Mouse (Mus musculus): ENCODE results near the gene Fam166b. TPM values are rescaled to one million over a fixed set of nuclear protein-coding genes. Genes with fewer than 3 reads are reported as not detected.

Gene Fam166b
- polyA plus RNA-seq, 1 experiment from 2014 or later: 0.87 TPM

DNA sequence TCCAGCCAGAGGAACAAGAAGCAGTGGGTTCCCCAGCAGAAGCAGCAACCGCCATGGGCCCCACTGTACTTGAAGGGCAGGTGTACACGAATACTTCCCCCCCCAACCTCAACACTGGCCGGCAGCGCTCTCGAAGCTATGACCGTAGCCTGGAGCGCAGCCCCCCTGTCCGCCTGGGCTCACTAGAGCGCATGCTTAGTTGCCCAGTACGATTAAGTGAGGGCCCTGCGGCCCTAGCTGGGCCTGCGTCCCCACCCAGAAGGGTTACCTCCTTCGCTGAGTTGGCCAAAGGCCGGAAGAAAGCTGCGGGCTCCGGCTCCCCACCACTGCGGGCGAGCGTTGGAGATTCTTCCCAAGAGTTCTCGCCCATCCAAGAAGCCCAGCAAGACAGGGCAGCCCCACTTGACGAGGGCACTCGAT lies 12.9 kb downstream of the Fam166b start:
- Histone ChIP-seq H3K9me3 (ENCODE audit: control insufficient read depth, low read length) (no peaks in the 10 kb centered on the region), H3K4me2 (ENCODE audit: low read depth, low read length) (no peak overlapping the region), H3K36me3 (ENCODE audit: control insufficient read depth, insufficient read depth, low read length) (peaks cover 20% of the 10 kb centered on the region), H3K27ac (ENCODE audit: low read length) (no peak overlapping the region), H3K4me3 (ENCODE audit: low read length) (no peak overlapping the region), H3K27me3 (ENCODE audit: control insufficient read depth, insufficient read depth, low read depth, low read length) (no peaks in the 10 kb centered on the region), H3K9ac (ENCODE audit: low read length) (no peak overlapping the region), H3K4me1 (replicated peaks; ENCODE audit: control insufficient read depth, insufficient read depth, low read length) (peaks cover 34% of the 10 kb centered on the region)
- no peak for ATAC-seq (ENCODE audit: low read depth)
- WGBS: 95% methylated on average over 22 of the region's 22 CpGs

GRCm38 (mm10) chr4:43415221-43416070 lies 13.5 kb downstream of the Fam166b start:
- Histone ChIP-seq H3K4me2 (ENCODE audit: low read depth, low read length) (no peak overlapping the region), H3K9me3 (ENCODE audit: control insufficient read depth, low read length) (no peaks in the 10 kb centered on the region), H3K27ac (ENCODE audit: low read length) (no peak overlapping the region), H3K4me3 (ENCODE audit: low read length) (no peak overlapping the region), H3K27me3 (ENCODE audit: control insufficient read depth, insufficient read depth, low read depth, low read length) (no peaks in the 10 kb centered on the region), H3K36me3 (ENCODE audit: control insufficient read depth, insufficient read depth, low read length) (peaks cover 20% of the 10 kb centered on the region), H3K9ac (ENCODE audit: low read length) (no peak overlapping the region), H3K4me1 (replicated peaks; ENCODE audit: control insufficient read depth, insufficient read depth, low read length) (peaks cover 34% of the 10 kb centered on the region)
- WGBS: 90% methylated on average over 29 of the region's 29 CpGs
- ATAC-seq (ENCODE audit: low read depth): no peak

GRCm38 (mm10) chr4:43414761-43415160 lies 14.2 kb downstream of the Fam166b start:
- Histone ChIP-seq H3K9me3 (ENCODE audit: control insufficient read depth, low read length) (no peaks in the 10 kb centered on the region), H3K27ac (ENCODE audit: low read length) (no peak overlapping the region), H3K4me1 (replicated peaks; ENCODE audit: control insufficient read depth, insufficient read depth, low read length) (peaks cover 29% of the 10 kb centered on the region), H3K4me2 (ENCODE audit: low read depth, low read length) (no peak overlapping the region), H3K9ac (ENCODE audit: low read length) (no peak overlapping the region), H3K36me3 (ENCODE audit: control insufficient read depth, insufficient read depth, low read length) (peaks cover 20% of the 10 kb centered on the region), H3K27me3 (ENCODE audit: control insufficient read depth, insufficient read depth, low read depth, low read length) (no peaks in the 10 kb centered on the region), H3K4me3 (ENCODE audit: low read length) (no peak overlapping the region)
- 86% methylated on average over 12 of the region's 14 CpGs for WGBS
- no peak for ATAC-seq (ENCODE audit: low read depth)

DNA sequence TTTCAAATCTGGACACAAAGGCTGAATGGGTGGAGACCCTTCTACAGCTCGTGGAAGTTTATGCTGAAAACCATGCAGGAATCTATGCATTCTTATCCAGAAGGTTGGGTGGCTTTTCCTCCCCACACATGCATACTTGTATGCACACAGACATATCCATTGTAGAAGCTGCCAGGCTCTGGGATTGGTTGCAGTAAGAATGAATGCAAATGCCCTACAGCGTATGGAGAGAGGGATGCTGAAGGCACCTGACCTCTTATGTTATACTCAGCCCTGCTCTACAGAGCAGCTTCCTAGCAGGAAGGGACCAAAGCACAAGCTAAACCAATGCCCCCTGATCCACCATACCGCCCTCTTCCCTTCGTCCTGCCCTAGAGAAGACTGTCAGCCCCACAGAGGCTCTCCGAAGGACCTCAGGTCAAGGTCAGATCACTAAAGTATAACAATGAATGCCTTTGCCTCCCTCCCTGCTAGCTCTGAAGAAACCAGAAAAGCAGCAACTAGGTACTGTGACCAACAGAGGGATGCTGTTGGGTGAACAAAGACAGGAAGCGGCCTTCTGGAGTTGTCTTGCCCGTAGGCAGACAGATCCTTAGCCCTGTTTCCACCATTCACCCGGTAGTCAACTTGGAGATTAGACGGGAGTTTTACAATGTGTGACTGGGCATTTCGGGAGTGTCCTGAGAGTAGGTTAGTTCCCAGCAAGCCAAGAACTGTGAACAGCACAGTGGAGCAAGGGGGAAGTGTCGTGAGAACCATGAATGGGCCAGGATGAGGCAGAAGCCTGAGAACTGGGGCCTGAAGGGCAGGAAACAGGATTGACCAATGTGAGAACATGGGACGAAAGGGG lies 21.6 kb downstream of the Fam166b start:
- H3K4me2 ChIP-seq (ENCODE audit: low read depth, low read length): peak overlapping the region; percentile 64
- H3K36me3 ChIP-seq (ENCODE audit: control insufficient read depth, insufficient read depth, low read length): no peaks in the 10 kb centered on the region
- no peak for ATAC-seq (ENCODE audit: low read depth)
- peak overlapping the region; percentile 48 for H3K4me3 ChIP-seq (ENCODE audit: low read length)
- peak overlapping the region; percentile 92 for H3K27ac ChIP-seq (ENCODE audit: low read length)
- H3K9ac ChIP-seq (ENCODE audit: low read length): peak overlapping the region; percentile 66
- no peaks in the 10 kb centered on the region for H3K9me3 ChIP-seq (ENCODE audit: control insufficient read depth, low read length)
- peaks cover 15% of the 10 kb centered on the region for H3K4me1 ChIP-seq (replicated peaks; ENCODE audit: control insufficient read depth, insufficient read depth, low read length)
- H3K27me3 ChIP-seq (ENCODE audit: control insufficient read depth, insufficient read depth, low read depth, low read length): no peaks in the 10 kb centered on the region
- WGBS: 70% methylated on average over 12 of the region's 12 CpGs

GRCm38 (mm10) chr4:43406162-43406971 lies 22.6 kb downstream of the Fam166b start:
- H3K4me1 ChIP-seq (replicated peaks; ENCODE audit: control insufficient read depth, insufficient read depth, low read length): peaks cover 17% of the 10 kb centered on the region
- 2% methylated on average over 28 of the region's 28 CpGs for WGBS

DNA sequence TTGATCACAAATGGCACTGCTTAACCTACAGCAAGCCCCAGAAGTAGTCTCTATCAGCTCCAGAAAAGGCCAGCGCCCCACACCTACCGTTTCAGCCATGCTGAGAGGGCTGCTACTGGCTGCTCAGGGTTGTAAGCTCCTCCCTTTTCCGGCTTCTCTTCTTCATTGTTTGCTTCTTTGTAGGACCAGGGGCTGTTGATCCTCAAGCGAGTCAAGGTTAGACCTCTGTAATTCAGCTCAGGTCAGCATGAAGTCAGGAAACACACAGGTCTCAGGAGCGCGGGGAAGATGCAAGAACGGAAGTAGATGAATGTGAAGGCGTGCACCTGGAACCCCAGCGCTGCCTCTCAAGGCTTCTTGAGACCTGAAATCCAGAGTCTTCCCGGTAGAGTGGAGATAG lies 24.2 kb downstream of the Fam166b start:
- Histone ChIP-seq H3K27me3 (ENCODE audit: control insufficient read depth, insufficient read depth, low read depth, low read length) (no peaks in the 10 kb centered on the region), H3K4me3 (ENCODE audit: low read length) (no peak overlapping the region), H3K9ac (ENCODE audit: low read length) (no peak overlapping the region), H3K9me3 (ENCODE audit: control insufficient read depth, low read length) (no peaks in the 10 kb centered on the region), H3K27ac (ENCODE audit: low read length) (no peak overlapping the region), H3K4me1 (replicated peaks; ENCODE audit: control insufficient read depth, insufficient read depth, low read length) (peaks cover 34% of the 10 kb centered on the region), H3K36me3 (ENCODE audit: control insufficient read depth, insufficient read depth, low read length) (no peaks in the 10 kb centered on the region), H3K4me2 (ENCODE audit: low read depth, low read length) (no peak overlapping the region)
- ATAC-seq (ENCODE audit: low read depth): no peak
- 90% methylated on average over 10 of the region's 10 CpGs for WGBS

More at GRCm38 (mm10) chr4:43406162-43406971, 22.6 kb downstream of the Fam166b start:
- H3K9ac ChIP-seq (ENCODE audit: low read length): peak overlapping the region; percentile 66
- H3K4me2 ChIP-seq (ENCODE audit: low read depth, low read length): peak overlapping the region; percentile 64
- H3K9me3 ChIP-seq (ENCODE audit: control insufficient read depth, low read length): no peaks in the 10 kb centered on the region
- H3K27me3 ChIP-seq (ENCODE audit: control insufficient read depth, insufficient read depth, low read depth, low read length): no peaks in the 10 kb centered on the region
- H3K4me3 ChIP-seq (ENCODE audit: low read length): peak overlapping the region; percentile 48
- peak; percentile 98 for ATAC-seq (ENCODE audit: low read depth)
- peak overlapping the region; percentile 92 for H3K27ac ChIP-seq (ENCODE audit: low read length)
- no peaks in the 10 kb centered on the region for H3K36me3 ChIP-seq (ENCODE audit: control insufficient read depth, insufficient read depth, low read length)

DNA sequence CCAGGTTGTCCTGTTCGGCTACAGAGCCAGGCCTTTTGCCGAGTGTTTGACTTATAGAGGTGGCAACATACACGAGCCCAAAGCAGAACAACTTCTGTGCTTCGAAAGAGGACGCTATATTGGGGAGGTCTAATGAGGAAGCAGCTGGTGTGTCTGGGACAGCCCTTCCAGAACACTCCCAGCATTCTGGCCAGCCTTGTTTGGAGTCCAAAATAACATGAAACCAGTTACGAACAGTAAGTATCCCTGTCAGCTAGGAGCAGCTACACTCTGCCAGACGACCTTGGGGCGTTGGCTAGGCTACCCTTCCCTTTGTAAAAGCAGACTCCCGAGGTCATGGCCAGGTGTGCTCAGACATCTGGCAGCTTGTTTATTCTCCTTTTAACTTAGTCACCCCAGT lies 26.7 kb downstream of the Fam166b start:
- H3K9ac ChIP-seq (ENCODE audit: low read length): no peak overlapping the region
- H3K9me3 ChIP-seq (ENCODE audit: control insufficient read depth, low read length): no peaks in the 10 kb centered on the region
- H3K27ac ChIP-seq (ENCODE audit: low read length): no peak overlapping the region
- no peaks in the 10 kb centered on the region for H3K27me3 ChIP-seq (ENCODE audit: control insufficient read depth, insufficient read depth, low read depth, low read length)
- no peak for ATAC-seq (ENCODE audit: low read depth)
- peaks cover 48% of the 10 kb centered on the region for H3K4me1 ChIP-seq (replicated peaks; ENCODE audit: control insufficient read depth, insufficient read depth, low read length)
- no peaks in the 10 kb centered on the region for H3K36me3 ChIP-seq (ENCODE audit: control insufficient read depth, insufficient read depth, low read length)
- H3K4me3 ChIP-seq (ENCODE audit: low read length): no peak overlapping the region
- 62% methylated on average over 9 of the region's 9 CpGs for WGBS
- no peak overlapping the region for H3K4me2 ChIP-seq (ENCODE audit: low read depth, low read length)

DNA sequence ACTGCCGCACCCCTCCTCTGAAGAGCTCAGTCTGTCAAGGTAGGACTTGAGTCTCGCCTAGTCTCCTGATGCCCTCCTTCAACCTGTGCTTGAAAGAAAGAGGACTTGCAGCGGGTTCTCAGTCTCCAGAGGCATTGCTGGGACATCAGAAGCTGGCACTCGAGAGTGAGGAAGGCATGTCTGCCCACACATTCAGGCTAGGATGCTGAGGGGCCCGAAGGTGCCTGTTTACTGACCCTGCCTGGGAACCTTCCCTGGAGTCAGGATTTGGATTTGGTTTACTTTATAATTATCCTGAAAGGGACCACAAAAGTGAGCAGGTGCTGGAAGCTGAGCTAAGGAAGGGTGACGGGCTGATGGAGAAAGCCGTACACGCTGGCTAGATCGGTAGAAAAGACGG lies 27.4 kb downstream of the Fam166b start:
- Histone ChIP-seq H3K27ac (ENCODE audit: low read length) (peak overlapping the region; percentile 68; the same call in 1 of the 2 replicates), H3K4me3 (ENCODE audit: low read length) (no peak overlapping the region), H3K4me2 (ENCODE audit: low read depth, low read length) (no peak overlapping the region), H3K9me3 (ENCODE audit: control insufficient read depth, low read length) (no peaks in the 10 kb centered on the region), H3K9ac (ENCODE audit: low read length) (peak overlapping the region; percentile 38; the same call in 1 of the 2 replicates), H3K4me1 (replicated peaks; ENCODE audit: control insufficient read depth, insufficient read depth, low read length) (peaks cover 46% of the 10 kb centered on the region), H3K27me3 (ENCODE audit: control insufficient read depth, insufficient read depth, low read depth, low read length) (no peaks in the 10 kb centered on the region), H3K36me3 (ENCODE audit: control insufficient read depth, insufficient read depth, low read length) (no peaks in the 10 kb centered on the region)
- ATAC-seq (ENCODE audit: low read depth): no peak
- WGBS: 76% methylated on average over 10 of the region's 10 CpGs

Data from lung, embryonic 16.5 days (tissue).